Mouse (Mus musculus): ENCODE data around the gene Wdr59. TPM values are rescaled to one million over a fixed set of nuclear protein-coding genes. Genes with fewer than 3 reads are reported as not detected.

Gene Wdr59
- polyA plus RNA-seq, 1 experiment from 2014 or later = 5.7 TPM

GRCm38 (mm10) chr8:111422614-111423013 lies 99.3 kb downstream of the Wdr59 start:
- H3K4me3 ChIP-seq (replicated peaks) = no peak overlapping the region
- no peak for ATAC-seq (ENCODE audit: low FRiP score)
- H3K4me1 ChIP-seq = no peaks in the 10 kb centered on the region
- no peak overlapping the region for H3K9ac ChIP-seq
- 95% methylated on average over 2 of the region's 2 CpGs for WGBS
- no peaks in the 10 kb centered on the region for H3K9me3 ChIP-seq
- no peak overlapping the region for H3K27ac ChIP-seq
- no peaks in the 10 kb centered on the region for H3K36me3 ChIP-seq (replicated peaks)
- no peak overlapping the region for H3K4me2 ChIP-seq
- no peaks in the 10 kb centered on the region for H3K27me3 ChIP-seq

- no peak overlapping the region for H3K27ac ChIP-seq
- no peaks in the 10 kb centered on the region for H3K4me1 ChIP-seq
- no peak overlapping the region for H3K4me3 ChIP-seq (replicated peaks)
- no peak overlapping the region for H3K9ac ChIP-seq
- ATAC-seq (ENCODE audit: low FRiP score) = no peak
- no peak overlapping the region for H3K4me2 ChIP-seq
- H3K27me3 ChIP-seq = no peaks in the 10 kb centered on the region
- WGBS = 73% methylated on average over 3 of the region's 3 CpGs
- no peaks in the 10 kb centered on the region for H3K9me3 ChIP-seq
- H3K36me3 ChIP-seq (replicated peaks) = no peaks in the 10 kb centered on the region
These were observed 102.7 kb downstream of the Wdr59 start for GRCm38 (mm10) chr8:111419171-111419570.

DNA sequence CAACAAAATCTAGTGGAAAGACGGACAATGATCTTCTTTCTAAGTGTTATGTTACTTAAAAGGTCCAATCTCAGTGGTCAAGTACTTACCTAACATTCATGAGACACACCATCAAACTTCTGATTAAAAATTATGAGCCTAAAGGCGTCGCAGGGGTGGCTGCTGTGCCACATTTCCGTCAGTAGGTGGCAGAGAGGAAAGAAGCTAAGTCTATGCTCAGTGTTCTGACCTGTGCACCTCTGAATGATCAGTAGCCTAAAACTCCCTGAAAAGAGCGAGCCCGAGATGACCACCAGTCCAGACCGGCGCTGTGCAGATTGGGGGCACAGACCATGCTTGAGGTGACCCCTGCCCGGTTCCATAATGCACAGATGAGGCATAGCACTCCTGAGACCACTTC lies 103.3 kb downstream of the Wdr59 start:
- Histone ChIP-seq H3K4me1 (no peaks in the 10 kb centered on the region), H3K9ac (no peak overlapping the region), H3K36me3 (replicated peaks) (no peaks in the 10 kb centered on the region), H3K9me3 (no peaks in the 10 kb centered on the region), H3K27ac (no peak overlapping the region), H3K4me3 (replicated peaks) (no peak overlapping the region), H3K27me3 (no peaks in the 10 kb centered on the region), H3K4me2 (no peak overlapping the region)
- no peak for ATAC-seq (ENCODE audit: low FRiP score)
- WGBS = 33% methylated on average over 9 of the region's 9 CpGs

- Histone ChIP-seq H3K36me3 (replicated peaks) (no peaks in the 10 kb centered on the region), H3K9me3 (no peaks in the 10 kb centered on the region), H3K27ac (no peak overlapping the region), H3K4me1 (no peaks in the 10 kb centered on the region), H3K4me3 (replicated peaks) (no peak overlapping the region), H3K4me2 (no peak overlapping the region), H3K27me3 (no peaks in the 10 kb centered on the region), H3K9ac (no peak overlapping the region)
- 90% methylated on average over 10 of the region's 10 CpGs for WGBS
- no peak for ATAC-seq (ENCODE audit: low FRiP score)
These were observed 104.7 kb downstream of the Wdr59 start for GRCm38 (mm10) chr8:111417222-111417621.

DNA sequence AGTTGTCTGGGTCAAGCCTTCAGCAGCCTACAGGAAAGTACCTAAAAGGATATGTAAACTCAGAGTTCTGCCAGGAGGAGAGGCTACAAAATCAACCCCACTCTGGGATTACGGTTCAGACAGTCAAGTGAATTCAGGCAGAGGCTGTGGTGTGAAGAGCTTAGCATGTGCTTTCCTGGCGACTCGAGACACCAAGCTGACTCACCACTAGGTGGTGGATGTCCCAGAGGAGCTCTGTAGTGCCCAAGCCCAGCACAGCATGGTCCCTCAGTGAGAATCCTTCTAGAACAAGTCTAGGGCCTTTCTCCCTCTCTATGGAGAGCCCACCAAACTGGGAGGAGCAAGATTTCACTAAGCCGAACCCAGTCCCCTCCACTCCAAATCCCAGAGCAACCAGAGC lies 118.5 kb downstream of the Wdr59 start:
- H3K4me2 ChIP-seq = no peak overlapping the region
- H3K27me3 ChIP-seq = peaks cover 10% of the 10 kb centered on the region; the same call in 1 of the 2 replicates
- whole genome bisulfite sequencing = 48% methylated on average over 4 of the region's 4 CpGs
- no peak for ATAC-seq (ENCODE audit: low FRiP score)
- H3K9ac ChIP-seq = no peak overlapping the region
- no peaks in the 10 kb centered on the region for H3K36me3 ChIP-seq (replicated peaks)
- H3K9me3 ChIP-seq = no peaks in the 10 kb centered on the region
- no peak overlapping the region for H3K4me3 ChIP-seq (replicated peaks)
- no peaks in the 10 kb centered on the region for H3K4me1 ChIP-seq
- no peak overlapping the region for H3K27ac ChIP-seq

Small RNA genes lying within 50 kb of the gene (microRNA-seq; reads per million reads assigned to microRNA genes)
- gene Mir1957b = not detected

Other genes starting within 250 kb of the Wdr59 start
- 76.5 and 78.3 TPM in 2 replicates for gene Rfwd3, start 221.9 kb downstream of the Wdr59 start, polyA plus RNA-seq (2016; fragmentation: Nextera tagmentation; extraction: Ambion mirVana)
- 0.45 TPM in 1 of 2 replicates, not detected in the other for gene Mlkl, start 183.9 kb downstream of the Wdr59 start, polyA plus RNA-seq (2016; fragmentation: Nextera tagmentation; extraction: Ambion mirVana)
- not detected in 2 replicates for gene Fa2h, start 128.3 kb downstream of the Wdr59 start, polyA plus RNA-seq (2016; fragmentation: Nextera tagmentation; extraction: Ambion mirVana)
- gene Znrf1, start 14.0 kb upstream of the Wdr59 start, polyA plus RNA-seq (2016; fragmentation: Nextera tagmentation; extraction: Ambion mirVana) = 71.8 and 73.8 TPM in 2 replicates
- gene Ldhd, start 108.3 kb upstream of the Wdr59 start, polyA plus RNA-seq (2016; fragmentation: Nextera tagmentation; extraction: Ambion mirVana) = 0.24 and 0.50 TPM in 2 replicates
- gene Zfp1, start 121.3 kb upstream of the Wdr59 start, polyA plus RNA-seq (2016; fragmentation: Nextera tagmentation; extraction: Ambion mirVana) = 22.8 and 28.4 TPM in 2 replicates
- gene Ctrb1, start 168.9 kb upstream of the Wdr59 start, polyA plus RNA-seq (2016; fragmentation: Nextera tagmentation; extraction: Ambion mirVana) = not detected in 2 replicates
- gene Bcar1, start 221.7 kb upstream of the Wdr59 start, polyA plus RNA-seq (2016; fragmentation: Nextera tagmentation; extraction: Ambion mirVana) = 44.0 and 45.6 TPM in 2 replicates

Measured in forebrain, embryonic 12.5 days (tissue).